Mouse (Mus musculus): ENCODE data around the gene Gm5930.
A peak's percentile ranks its signal among the peaks of the same experiment; 100 is the strongest.
"Not testable (repeated sequence)": the region's sequence is repeated elsewhere in the genome, so short reads cannot be mapped to it uniquely, and the experiment has no call there.

The Gm5930 gene

GRCm38 (mm10) chr14:44338484-44338883 is at the start of gene Gm5930:
Gene Gm5930 (minus strand): TSS chr14:44338584.
- not testable (repeated sequence) for DNase-seq (ENCODE audit: extremely low spot score)

GRCm38 (mm10) chr14:44384233-44384632 is 45.8 kb upstream of the Gm5930 start:
- DNase-seq (ENCODE audit: extremely low spot score): not testable (repeated sequence)

GRCm38 (mm10) chr14:44365057-44365456 is 26.7 kb upstream of the Gm5930 start, which contains the start of gene Gm8229:
Gene Gm8229 (plus strand): TSS chr14:44365357.
- DNase-seq (ENCODE audit: extremely low spot score): not testable (repeated sequence)

GRCm38 (mm10) chr14:44362301-44362700 is 23.9 kb upstream of the Gm5930 start:
- peak; percentile 9 for DNase-seq (ENCODE audit: extremely low spot score)

- not testable (repeated sequence) for DNase-seq (ENCODE audit: extremely low spot score)
Observed at GRCm38 (mm10) chr14:44361416-44361815, 23.0 kb upstream of the Gm5930 start.

GRCm38 (mm10) chr14:44312049-44312448 is 26.3 kb downstream of the Gm5930 start:
- DNase-seq (ENCODE audit: extremely low spot score): not testable (repeated sequence)

GRCm38 (mm10) chr14:44285280-44285679 is 53.1 kb downstream of the Gm5930 start, which contains the start of gene Gm8220:
Gene Gm8220 (plus strand): TSS chr14:44285580.
- not testable (repeated sequence) for DNase-seq (ENCODE audit: extremely low spot score)
